Mouse (Mus musculus) heart, embryonic 16.5 days (tissue): ENCODE data around the gene Eya3. TPM values are rescaled to one million over a fixed set of nuclear protein-coding genes. Genes with fewer than 3 reads are reported as not detected.

Source experiments
- ATAC-seq: fragments of 200-750 bp; cut with Nextera tagmentation; replicated peaks from 2 replicates; pipeline ENCODE4 v1.8.0; 2017; ENCODE audit warnings: moderate number of reproducible peaks; ENCODE audit not compliant: insufficient read depth, low FRiP score; ENCODE audit errors: extremely low read depth
- H3K27ac ChIP-seq: fragments of 300-500 bp; sonication (generic); 2 replicates; pipeline ENCODE4 v1.5.1; 2014; ENCODE audit warnings: mild to moderate bottlenecking, low read length, control low read depth, moderate library complexity
- H3K27me3 ChIP-seq: fragments of 300-500 bp; sonication (generic); 2 replicates; pipeline ENCODE4 v1.6.1; 2014; ENCODE audit warnings: low read length, mixed read lengths; ENCODE audit not compliant: control insufficient read depth, insufficient read depth
- H3K36me3 ChIP-seq: fragments of 300-500 bp; sonication (generic); 2 replicates; pipeline ENCODE4 v1.6.1; 2014; ENCODE audit not compliant: control insufficient read depth, insufficient read depth
- H3K4me1 ChIP-seq: fragments of 300-500 bp; sonication (generic); 2 replicates; pipeline ENCODE4 v1.6.1; 2014; ENCODE audit warnings: low read length, mixed read lengths; ENCODE audit not compliant: control insufficient read depth, insufficient read depth
- H3K4me2 ChIP-seq: fragments of 300-500 bp; sonication (generic); 2 replicates; pipeline ENCODE4 v1.6.1; 2014; ENCODE audit warnings: low read depth, mild to moderate bottlenecking, control low read depth, low read length
- H3K4me3 ChIP-seq: fragments of 300-500 bp; sonication (generic); 2 replicates; pipeline ENCODE4 v1.5.1; 2014; ENCODE audit warnings: mild to moderate bottlenecking, control low read depth, low read length
- H3K9ac ChIP-seq: fragments of 300-500 bp; sonication (generic); 2 replicates; pipeline ENCODE4 v1.6.1; 2014; ENCODE audit warnings: low read length, control low read depth
- H3K9me3 ChIP-seq: fragments of 300-500 bp; sonication (generic); replicated peaks from 2 replicates; pipeline ENCODE4 v1.6.1; 2016; ENCODE audit warnings: low read length; ENCODE audit not compliant: control insufficient read depth
- WGBS: fragments of 180-500 bp; shearing (Covaris S2); extraction: QIAGEN DNeasy Blood & Tissue Kit; methylation state at CpG from one replicate; pipeline ENCODE4 v1.1.7; 2014; 5-methylcytosine and 5-hydroxymethylcytosine counted together
- polyA plus RNA-seq: library from polyadenylated mRNA; unstranded; fragments of >200 nt; fragmentation: Nextera tagmentation; extraction: Ambion mirVana; gene quantifications from 2 replicates; pipeline ENCODE4 v1.2.1, GENCODE M21; 2015

Gene Eya3
- polyA plus RNA-seq, 1 experiment from 2014 or later: 21.1 TPM

GRCm38 (mm10) chr4:132741491-132741890 is 102.7 kb downstream of the Eya3 start:
- Histone ChIP-seq H3K4me2 (no peak overlapping the region), H3K9me3 (no peaks in the 10 kb centered on the region), H3K4me1 (peaks cover 11% of the 10 kb centered on the region), H3K4me3 (no peak overlapping the region), H3K27ac (no peak overlapping the region), H3K36me3 (no peaks in the 10 kb centered on the region), H3K27me3 (no peaks in the 10 kb centered on the region), H3K9ac (no peak overlapping the region)
- 79% methylated on average over 7 of the region's 7 CpGs for WGBS
- no peak for ATAC-seq

GRCm38 (mm10) chr4:132743992-132744911 is 105.5 kb downstream of the Eya3 start:
- Histone ChIP-seq H3K4me1 (peaks cover 11% of the 10 kb centered on the region), H3K4me3 (no peak overlapping the region), H3K27me3 (no peaks in the 10 kb centered on the region), H3K9ac (no peak overlapping the region), H3K27ac (no peak overlapping the region), H3K9me3 (no peaks in the 10 kb centered on the region), H3K4me2 (no peak overlapping the region), H3K36me3 (no peaks in the 10 kb centered on the region)
- peak; percentile 25; the same call in 1 of the 2 replicates for ATAC-seq
- WGBS: 48% methylated on average over 11 of the region's 11 CpGs

- 85% methylated on average over 9 of the region's 9 CpGs for WGBS
- peaks cover 11% of the 10 kb centered on the region for H3K4me1 ChIP-seq
- H3K27me3 ChIP-seq: no peaks in the 10 kb centered on the region
- H3K9ac ChIP-seq: no peak overlapping the region
- no peaks in the 10 kb centered on the region for H3K36me3 ChIP-seq
- no peak overlapping the region for H3K4me3 ChIP-seq
- peak overlapping the region; percentile 76 for H3K27ac ChIP-seq
- H3K9me3 ChIP-seq: no peaks in the 10 kb centered on the region
- ATAC-seq: no peak; the same call in 1 of the 2 replicates
- peak overlapping the region; percentile 40; the same call in 1 of the 2 replicates for H3K4me2 ChIP-seq
Measured at GRCm38 (mm10) chr4:132746911-132747517, 108.2 kb downstream of the Eya3 start.

- no peaks in the 10 kb centered on the region for H3K9me3 ChIP-seq
- H3K36me3 ChIP-seq: no peaks in the 10 kb centered on the region
- peak; percentile 56 for ATAC-seq
- H3K9ac ChIP-seq: no peak overlapping the region
- peak overlapping the region; percentile 76 for H3K27ac ChIP-seq
- H3K4me3 ChIP-seq: peak overlapping the region; percentile 15; the same call in 1 of the 2 replicates
- peak overlapping the region; percentile 40 for H3K4me2 ChIP-seq
- H3K27me3 ChIP-seq: no peaks in the 10 kb centered on the region
- 53% methylated on average over 9 of the region's 9 CpGs for WGBS
- peaks cover 11% of the 10 kb centered on the region for H3K4me1 ChIP-seq
Measured at GRCm38 (mm10) chr4:132747664-132748259, 109.0 kb downstream of the Eya3 start.

- H3K36me3 ChIP-seq: no peaks in the 10 kb centered on the region
- no peaks in the 10 kb centered on the region for H3K27me3 ChIP-seq
- no peak overlapping the region for H3K4me2 ChIP-seq
- H3K27ac ChIP-seq: no peak overlapping the region
- 88% methylated on average over 4 of the region's 4 CpGs for WGBS
- H3K9me3 ChIP-seq: no peaks in the 10 kb centered on the region
- no peak overlapping the region for H3K4me3 ChIP-seq
- H3K9ac ChIP-seq: no peak overlapping the region
- H3K4me1 ChIP-seq: peaks cover 10% of the 10 kb centered on the region
- no peak for ATAC-seq
Measured at GRCm38 (mm10) chr4:132748778-132749177, 110.0 kb downstream of the Eya3 start.

GRCm38 (mm10) chr4:132749258-132749982 is 110.6 kb downstream of the Eya3 start:
- Histone ChIP-seq H3K9me3 (no peaks in the 10 kb centered on the region), H3K27me3 (no peaks in the 10 kb centered on the region), H3K4me2 (no peak overlapping the region), H3K4me3 (no peak overlapping the region), H3K27ac (no peak overlapping the region), H3K36me3 (no peaks in the 10 kb centered on the region), H3K9ac (no peak overlapping the region), H3K4me1 (peaks cover 4% of the 10 kb centered on the region; the same call in 1 of the 2 replicates)
- no peak for ATAC-seq
- 76% methylated on average over 6 of the region's 6 CpGs for WGBS

GRCm38 (mm10) chr4:132752992-132753391 is 114.2 kb downstream of the Eya3 start:
- no peak for ATAC-seq
- Histone ChIP-seq H3K36me3 (no peaks in the 10 kb centered on the region), H3K4me2 (no peak overlapping the region), H3K27me3 (no peaks in the 10 kb centered on the region; the same call in 1 of the 2 replicates), H3K9ac (no peak overlapping the region), H3K27ac (no peak overlapping the region), H3K4me1 (peaks cover 7% of the 10 kb centered on the region), H3K9me3 (no peaks in the 10 kb centered on the region), H3K4me3 (no peak overlapping the region)
- WGBS: 52% methylated on average over 6 of the region's 6 CpGs

- ATAC-seq: peak; percentile 85
- Histone ChIP-seq H3K9me3 (no peaks in the 10 kb centered on the region), H3K27me3 (no peaks in the 10 kb centered on the region; the same call in 1 of the 2 replicates), H3K9ac (peak within 1 kb of the TSS; percentile 70), H3K4me3 (peak within 1 kb of the TSS; percentile 64), H3K4me2 (peak within 1 kb of the TSS; percentile 98), H3K27ac (no peak within 1 kb of the TSS), H3K36me3 (no peaks in the 10 kb centered on the region), H3K4me1 (peaks cover 7% of the 10 kb centered on the region)
- WGBS: under 1% methylated on average over 22 of the region's 22 CpGs
Measured at GRCm38 (mm10) chr4:132756974-132757373, 118.2 kb downstream of the Eya3 start, which contains the start of gene Smpdl3b. Gene Smpdl3b, minus strand, starts transcription at chr4:132757252.
